Mouse (Mus musculus) macrophage (primary cell): ENCODE data around the gene 0610040J01Rik. TPM values are rescaled to one million over a fixed set of nuclear protein-coding genes. Genes with fewer than 3 reads are reported as not detected.

Experiments used
- H3K27ac ChIP-seq: fragments of 350-480 bp; formaldehyde crosslinking; 2 replicates; pipeline ENCODE4 v1.9.0; 2021
- H3K36me3 ChIP-seq: fragments of 350-480 bp; formaldehyde crosslinking; 2 replicates; pipeline ENCODE4 v1.9.0; 2021; ENCODE audit errors: inconsistent target
- H3K4me3 ChIP-seq: fragments of 350-480 bp; formaldehyde crosslinking; 2 replicates; pipeline ENCODE4 v1.9.0; 2021; ENCODE audit errors: inconsistent target
- H3K79me2 ChIP-seq: fragments of 350-480 bp; formaldehyde crosslinking; 2 replicates; pipeline ENCODE4 v1.9.0; 2021; ENCODE audit errors: inconsistent target
- WGBS: methylation state at CpG from one replicate; pipeline ENCODE4 v1.1.7; 2026; ENCODE audit warnings: inconsistent platforms; ENCODE audit not compliant: missing documents; 5-methylcytosine and 5-hydroxymethylcytosine counted together
- polyA plus RNA-seq: library from polyadenylated mRNA; stranded (reverse); fragments of 250-400 nt; gene quantifications from 3 replicates; pipeline ENCODE4 v1.2.4, GENCODE M21; 2018; ENCODE audit warnings: inconsistent platforms

Gene 0610040J01Rik
- polyA plus RNA-seq, 1 experiment from 2014 or later: 1.9 TPM

DNA sequence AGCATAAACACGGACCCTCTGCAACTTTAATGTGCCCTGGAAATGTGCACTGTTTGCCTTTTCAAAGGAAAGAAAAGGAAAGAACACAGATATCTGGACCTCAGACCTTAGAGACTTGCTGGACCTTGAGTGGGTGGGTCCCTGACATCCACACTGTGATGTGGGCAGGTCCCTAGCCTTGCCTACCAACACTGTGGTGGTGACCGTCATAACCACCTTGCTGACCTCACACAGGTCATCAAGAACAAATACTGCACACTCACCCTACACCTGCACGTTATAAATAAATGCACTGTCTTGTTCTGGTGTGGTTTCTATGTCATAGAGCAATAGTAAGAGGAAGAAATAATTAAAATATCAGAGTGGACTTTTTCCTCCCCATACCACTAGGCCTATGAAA, 91.2 kb downstream of the 0610040J01Rik start:
- no peak overlapping the region for H3K4me3 ChIP-seq
- H3K79me2 ChIP-seq: no peaks in the 10 kb centered on the region
- WGBS: 83% methylated on average over 3 of the region's 3 CpGs
- H3K27ac ChIP-seq: no peak overlapping the region
- no peaks in the 10 kb centered on the region for H3K36me3 ChIP-seq

- Histone ChIP-seq H3K36me3 (peaks cover 16% of the 10 kb centered on the region; the same call in 1 of the 2 replicates), H3K4me3 (no peak overlapping the region), H3K27ac (no peak overlapping the region), H3K79me2 (no peaks in the 10 kb centered on the region)
- WGBS: 50% methylated on average over 13 of the region's 13 CpGs
Measured at GRCm38 (mm10) chr5:63906149-63907093, 94.3 kb downstream of the 0610040J01Rik start.

- 83% methylated on average over 4 of the region's 4 CpGs for WGBS
- Histone ChIP-seq H3K79me2 (no peaks in the 10 kb centered on the region), H3K36me3 (peaks cover 20% of the 10 kb centered on the region; the same call in 1 of the 2 replicates), H3K4me3 (no peak overlapping the region), H3K27ac (no peak overlapping the region)
Measured at GRCm38 (mm10) chr5:63907513-63907912, 95.3 kb downstream of the 0610040J01Rik start.

GRCm38 (mm10) chr5:63910171-63910960, 98.2 kb downstream of the 0610040J01Rik start:
- H3K36me3 ChIP-seq: peaks cover 38% of the 10 kb centered on the region; the same call in 1 of the 2 replicates
- 96% methylated on average over 10 of the region's 10 CpGs for WGBS
- H3K27ac ChIP-seq: no peak overlapping the region
- H3K79me2 ChIP-seq: no peaks in the 10 kb centered on the region
- no peak overlapping the region for H3K4me3 ChIP-seq

GRCm38 (mm10) chr5:63914896-63915295, 102.7 kb downstream of the 0610040J01Rik start:
- no peaks in the 10 kb centered on the region for H3K79me2 ChIP-seq
- H3K36me3 ChIP-seq: peaks cover 59% of the 10 kb centered on the region; the same call in 1 of the 2 replicates
- WGBS: 89% methylated on average over 1 of the region's 1 CpGs
- H3K4me3 ChIP-seq: no peak overlapping the region
- no peak overlapping the region for H3K27ac ChIP-seq

GRCm38 (mm10) chr5:63916457-63917139, 104.4 kb downstream of the 0610040J01Rik start:
- Histone ChIP-seq H3K79me2 (no peaks in the 10 kb centered on the region), H3K36me3 (peaks cover 55% of the 10 kb centered on the region; the same call in 1 of the 2 replicates), H3K4me3 (no peak overlapping the region), H3K27ac (no peak overlapping the region)
- WGBS: 94% methylated on average over 10 of the region's 10 CpGs

DNA sequence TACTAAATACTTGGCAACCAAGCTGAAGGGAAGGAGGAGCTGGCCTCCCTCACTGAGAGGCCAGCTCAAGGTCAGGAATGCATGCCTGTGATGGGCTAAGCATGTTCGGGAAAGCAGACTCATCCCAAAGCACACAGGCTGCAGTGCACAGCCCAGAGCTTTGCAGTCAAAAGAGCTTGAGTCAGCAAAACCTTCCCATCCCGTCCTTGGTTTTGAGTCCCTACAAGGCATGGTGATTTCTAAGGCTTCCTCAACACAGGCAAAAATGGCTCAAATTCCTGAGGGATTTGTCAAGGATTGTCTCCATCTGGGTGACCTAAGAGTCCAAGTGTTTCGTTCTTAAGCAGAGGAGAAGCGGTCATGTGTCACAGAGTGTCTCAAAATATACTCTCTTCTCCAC, 106.0 kb downstream of the 0610040J01Rik start:
- H3K4me3 ChIP-seq: no peak overlapping the region
- no peak overlapping the region for H3K27ac ChIP-seq
- H3K36me3 ChIP-seq: peaks cover 61% of the 10 kb centered on the region; the same call in 1 of the 2 replicates
- no peaks in the 10 kb centered on the region for H3K79me2 ChIP-seq
- 87% methylated on average over 2 of the region's 4 CpGs for WGBS

GRCm38 (mm10) chr5:63923305-63924025, 111.3 kb downstream of the 0610040J01Rik start:
- Histone ChIP-seq H3K36me3 (peaks cover 72% of the 10 kb centered on the region), H3K79me2 (no peaks in the 10 kb centered on the region; the same call in 1 of the 2 replicates), H3K27ac (no peak overlapping the region), H3K4me3 (no peak overlapping the region)
- 93% methylated on average over 13 of the region's 13 CpGs for WGBS

DNA sequence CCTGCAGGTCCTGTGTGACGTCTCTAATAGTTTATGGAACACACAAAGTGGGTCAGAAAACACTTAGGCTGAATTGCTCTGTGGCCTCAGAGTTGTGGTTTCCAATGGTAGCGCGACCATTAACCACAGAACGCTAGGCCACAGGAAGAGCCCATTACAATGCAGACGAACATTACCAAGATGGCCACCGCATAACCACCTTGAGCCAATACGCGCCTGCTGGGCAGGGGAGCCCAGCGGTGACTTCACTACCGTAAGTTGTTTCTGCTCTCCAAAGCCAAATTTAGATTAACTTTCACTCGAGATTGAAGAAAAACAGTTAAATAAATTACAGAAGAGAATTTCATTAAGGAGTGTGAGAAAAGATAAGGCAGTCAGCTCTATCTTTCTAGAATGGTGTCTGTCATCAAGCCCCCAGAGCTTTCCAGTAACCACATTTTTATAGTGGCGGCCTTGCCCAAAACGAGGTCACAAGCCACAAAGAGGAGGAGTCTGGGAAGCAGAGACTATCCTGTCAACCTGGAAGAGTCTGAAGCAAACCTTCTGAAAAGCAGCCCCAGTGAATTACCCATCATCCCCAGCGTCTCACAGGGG, 113.0 kb downstream of the 0610040J01Rik start:
- H3K79me2 ChIP-seq: no peaks in the 10 kb centered on the region; the same call in 1 of the 2 replicates
- WGBS: 74% methylated on average over 14 of the region's 14 CpGs
- H3K27ac ChIP-seq: no peak overlapping the region

DNA sequence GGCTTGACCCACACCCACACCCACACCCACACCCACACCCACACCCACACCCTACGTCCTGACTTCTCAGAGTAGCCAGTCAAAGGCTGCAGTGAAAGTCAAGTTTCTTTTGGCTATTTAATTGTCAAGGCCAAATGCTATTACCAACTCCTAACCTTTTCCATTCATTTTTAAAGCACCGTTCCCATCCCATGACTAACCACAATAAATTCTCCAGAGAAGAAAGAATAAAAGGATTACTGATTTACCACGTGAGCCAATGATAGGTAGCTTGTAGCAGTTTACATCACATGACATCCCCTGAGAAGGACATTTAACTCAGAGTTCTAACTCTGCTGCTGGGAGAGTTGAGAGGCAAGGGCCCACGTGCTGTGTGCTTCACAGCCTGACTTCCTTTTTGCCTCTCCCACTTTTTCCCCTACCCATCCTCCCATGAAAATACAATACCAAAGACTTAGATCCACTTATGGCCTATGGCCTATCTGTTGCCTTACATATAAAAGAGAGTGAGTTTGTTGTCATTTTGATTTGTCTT, 118.7 kb downstream of the 0610040J01Rik start:
- H3K27ac ChIP-seq: no peak overlapping the region
- H3K4me3 ChIP-seq: no peak overlapping the region
- H3K36me3 ChIP-seq: peaks cover 63% of the 10 kb centered on the region
- WGBS: 85% methylated on average over 4 of the region's 4 CpGs
- peaks cover 24% of the 10 kb centered on the region; the same call in 1 of the 2 replicates for H3K79me2 ChIP-seq

More for the DNA sequence above, 113.0 kb downstream of the 0610040J01Rik start:
- Histone ChIP-seq H3K4me3 (no peak overlapping the region), H3K36me3 (peaks cover 78% of the 10 kb centered on the region)

- WGBS: 92% methylated on average over 8 of the region's 10 CpGs
- H3K79me2 ChIP-seq: peaks cover 41% of the 10 kb centered on the region
- no peak overlapping the region for H3K4me3 ChIP-seq
- H3K27ac ChIP-seq: no peak overlapping the region
- H3K36me3 ChIP-seq: peaks cover 47% of the 10 kb centered on the region
Measured at GRCm38 (mm10) chr5:63932829-63933228, 120.7 kb downstream of the 0610040J01Rik start.

DNA sequence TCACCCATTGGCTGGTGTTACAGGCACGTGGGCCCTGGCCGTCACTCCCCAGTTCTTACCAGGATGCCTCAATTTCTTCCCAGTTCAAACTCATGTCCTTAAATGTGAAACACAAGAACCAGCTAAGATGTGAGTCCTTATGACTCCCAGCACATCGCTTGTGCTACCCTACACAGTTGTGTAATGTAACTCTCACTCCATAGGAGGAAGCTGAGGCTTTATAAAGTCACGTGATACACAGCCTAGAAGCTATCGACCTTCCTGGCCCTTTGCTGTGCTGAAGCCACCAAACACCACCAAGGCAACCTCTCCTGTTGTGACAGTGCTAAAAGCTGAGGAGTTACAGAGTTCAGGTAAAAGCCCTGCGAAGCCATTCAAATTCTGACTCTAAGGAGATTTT, 123.4 kb downstream of the 0610040J01Rik start:
- H3K79me2 ChIP-seq: peaks cover 64% of the 10 kb centered on the region
- 60% methylated on average over 6 of the region's 6 CpGs for WGBS
- peaks cover 32% of the 10 kb centered on the region; the same call in 1 of the 2 replicates for H3K36me3 ChIP-seq
- H3K27ac ChIP-seq: peak overlapping the region; percentile 82; the same call in 1 of the 2 replicates
- no peak overlapping the region for H3K4me3 ChIP-seq

DNA sequence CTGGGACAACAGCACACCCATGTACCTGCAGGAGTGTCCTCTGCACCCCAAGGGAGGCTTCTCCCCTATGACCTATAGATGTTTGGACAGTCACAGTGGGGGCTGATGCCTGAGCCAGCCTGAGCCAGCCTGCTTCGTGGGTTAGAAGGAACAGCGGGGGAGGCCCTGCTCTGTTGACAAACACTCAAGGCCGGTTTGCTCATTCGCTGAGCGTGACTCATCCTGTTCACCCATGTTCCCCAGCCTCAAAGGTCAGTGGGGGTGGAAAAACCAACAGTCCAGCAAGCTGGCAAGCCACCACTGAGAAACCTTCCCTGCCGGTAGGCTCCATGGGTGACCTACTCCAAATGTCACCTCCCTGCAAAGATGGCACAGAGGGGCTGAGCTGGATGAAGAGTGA, 124.6 kb downstream of the 0610040J01Rik start:
- Histone ChIP-seq H3K27ac (peak overlapping the region; percentile 82), H3K4me3 (no peak overlapping the region), H3K79me2 (peaks cover 75% of the 10 kb centered on the region), H3K36me3 (peaks cover 31% of the 10 kb centered on the region; the same call in 1 of the 2 replicates)
- WGBS: 17% methylated on average over 6 of the region's 6 CpGs
